Mouse (Mus musculus) liver, embryonic 13.5 days (tissue): Measurements from ENCODE around the gene Fam129a. TPM values are rescaled to one million over a fixed set of nuclear protein-coding genes. Genes with fewer than 3 reads are reported as not detected.
"Not testable (repeated sequence)": the region's sequence is repeated elsewhere in the genome, so short reads cannot be mapped to it uniquely, and the experiment has no call there.

Experiments
- ATAC-seq: fragments of 200-750 bp; cut with Nextera tagmentation; 2 replicates; pipeline ENCODE4 v1.8.0; 2017; ENCODE audit warnings: low read depth, mild to moderate bottlenecking, moderate number of reproducible peaks, moderate library complexity
- DNase-seq: peaks from one replicate; pipeline ENCODE4 v3.0.0; 2022
- H3K27ac ChIP-seq: fragments of 300-500 bp; sonication (generic); 2 replicates; pipeline ENCODE4 v1.5.1; 2015; ENCODE audit warnings: moderate library complexity, mild to moderate bottlenecking, inconsistent platforms
- H3K27me3 ChIP-seq: fragments of 300-500 bp; sonication (generic); 2 replicates; pipeline ENCODE4 v1.6.1; 2015; ENCODE audit warnings: mild to moderate bottlenecking, inconsistent platforms
- H3K36me3 ChIP-seq: fragments of 300-500 bp; sonication (generic); 2 replicates; pipeline ENCODE4 v1.6.1; 2015; ENCODE audit warnings: mild to moderate bottlenecking, inconsistent platforms
- H3K4me1 ChIP-seq: fragments of 300-500 bp; sonication (generic); replicated peaks from 2 replicates; pipeline ENCODE4 v1.6.1; 2015; ENCODE audit warnings: inconsistent platforms
- H3K4me2 ChIP-seq: fragments of 300-500 bp; sonication (generic); 2 replicates; pipeline ENCODE4 v1.6.1; 2015; ENCODE audit warnings: inconsistent platforms, mild to moderate bottlenecking, moderate library complexity
- H3K4me3 ChIP-seq: fragments of 300-500 bp; sonication (generic); replicated peaks from 2 replicates; pipeline ENCODE4 v1.5.1; 2015; ENCODE audit warnings: mild to moderate bottlenecking, inconsistent platforms
- H3K9ac ChIP-seq: fragments of 300-500 bp; sonication (generic); 2 replicates; pipeline ENCODE4 v1.6.1; 2015; ENCODE audit warnings: mild to moderate bottlenecking, inconsistent platforms
- H3K9me3 ChIP-seq: fragments of 300-500 bp; sonication (generic); replicated peaks from 2 replicates; pipeline ENCODE4 v1.6.1; 2016; ENCODE audit warnings: inconsistent platforms
- WGBS: fragments of 180-500 bp; shearing (Covaris S2); methylation state at CpG from one replicate; pipeline ENCODE4 v1.1.7; 2015; ENCODE audit not compliant: insufficient replicate concordance; 5-methylcytosine and 5-hydroxymethylcytosine counted together
- polyA plus RNA-seq: library from polyadenylated mRNA; unstranded; fragments of >200 nt; fragmentation: Nextera tagmentation; extraction: Ambion mirVana; gene quantifications from 2 replicates; pipeline ENCODE4 v1.2.1, GENCODE M21; 2015

Gene Fam129a
- polyA plus RNA-seq, 1 experiment from 2014 or later: 2.5 TPM

DNA sequence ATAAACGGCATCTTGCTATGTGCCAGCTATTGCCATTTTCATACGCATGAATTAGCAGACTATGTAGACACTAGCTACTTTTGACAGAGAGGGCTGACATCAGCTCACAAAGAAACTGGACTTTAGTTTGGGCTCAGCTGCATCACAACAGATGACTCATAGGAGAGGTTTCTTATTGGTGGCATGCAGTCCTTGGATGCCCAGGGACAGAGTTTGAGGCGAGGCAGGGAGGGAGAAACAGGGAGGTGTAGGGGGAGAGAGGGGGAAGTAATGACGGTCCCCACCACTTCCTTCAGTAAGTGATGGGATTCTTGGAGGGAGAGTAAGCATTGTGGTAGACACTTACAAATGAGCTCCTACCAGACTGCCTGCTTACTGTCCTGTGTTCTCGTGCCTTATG, 118.0 kb downstream of the Fam129a start:
- H3K4me3 ChIP-seq: no peak overlapping the region
- no peak overlapping the region for H3K9ac ChIP-seq
- H3K4me1 ChIP-seq: peaks cover 10% of the 10 kb centered on the region; the same call in 1 of the 2 replicates
- no peak overlapping the region for H3K27ac ChIP-seq
- H3K27me3 ChIP-seq: no peaks in the 10 kb centered on the region
- H3K9me3 ChIP-seq: no peaks in the 10 kb centered on the region
- DNase-seq (no peak), ATAC-seq (no peak)
- WGBS: 57% methylated on average over 5 of the region's 5 CpGs
- H3K36me3 ChIP-seq: no peaks in the 10 kb centered on the region
- H3K4me2 ChIP-seq: no peak overlapping the region

GRCm38 (mm10) chr1:151689561-151689960, 118.6 kb downstream of the Fam129a start:
- ATAC-seq: 0 out of 2 replicates have a peak, but pooled peaks have one; percentile 31
- Histone ChIP-seq H3K4me1 (peaks cover 10% of the 10 kb centered on the region; the same call in 1 of the 2 replicates), H3K9ac (no peak overlapping the region), H3K4me3 (no peak overlapping the region), H3K36me3 (no peaks in the 10 kb centered on the region), H3K4me2 (no peak overlapping the region), H3K9me3 (no peaks in the 10 kb centered on the region), H3K27me3 (no peaks in the 10 kb centered on the region), H3K27ac (no peak overlapping the region)
- no peak for DNase-seq
- 36% methylated on average over 8 of the region's 8 CpGs for WGBS

- Histone ChIP-seq H3K4me1 (peaks cover 10% of the 10 kb centered on the region; the same call in 1 of the 2 replicates), H3K4me3 (no peak overlapping the region), H3K4me2 (no peak overlapping the region), H3K27ac (no peak overlapping the region), H3K9ac (no peak overlapping the region), H3K9me3 (no peaks in the 10 kb centered on the region), H3K27me3 (no peaks in the 10 kb centered on the region), H3K36me3 (no peaks in the 10 kb centered on the region)
- ATAC-seq (no peak), DNase-seq (no peak)
- 64% methylated on average over 6 of the region's 6 CpGs for WGBS
Observed at GRCm38 (mm10) chr1:151690061-151690460, 119.1 kb downstream of the Fam129a start.

- no peaks in the 10 kb centered on the region for H3K9me3 ChIP-seq
- H3K4me1 ChIP-seq: peaks cover 8% of the 10 kb centered on the region; the same call in 1 of the 2 replicates
- H3K27ac ChIP-seq: no peak overlapping the region
- DNase-seq (no peak), ATAC-seq (no peak)
- no peak overlapping the region for H3K4me3 ChIP-seq
- H3K27me3 ChIP-seq: no peaks in the 10 kb centered on the region
- H3K36me3 ChIP-seq: no peaks in the 10 kb centered on the region
- 63% methylated on average over 7 of the region's 7 CpGs for WGBS
- H3K9ac ChIP-seq: no peak overlapping the region
- no peak overlapping the region for H3K4me2 ChIP-seq
Observed at GRCm38 (mm10) chr1:151690583-151691193, 119.7 kb downstream of the Fam129a start.

DNA sequence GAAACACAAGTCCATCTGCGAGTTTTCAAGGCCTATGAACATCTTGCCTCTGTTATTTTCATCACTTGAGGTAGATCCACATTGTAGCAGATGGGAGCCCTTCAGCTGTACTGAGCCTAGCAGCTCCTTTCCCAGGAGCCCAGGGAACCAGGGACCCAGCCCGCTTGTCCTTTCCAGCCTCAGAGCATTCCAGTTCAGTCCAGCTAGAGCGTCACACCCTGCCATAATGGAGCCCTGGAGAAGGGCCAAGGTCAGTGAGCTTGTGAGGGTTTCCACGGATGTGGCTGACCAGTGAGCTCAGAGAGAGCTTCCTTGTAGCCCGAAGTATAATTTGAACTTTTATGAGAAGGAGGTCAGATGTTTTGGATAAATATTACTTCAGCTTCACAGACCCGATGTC, 121.9 kb downstream of the Fam129a start:
- not testable (repeated sequence) for ATAC-seq, H3K4me3 ChIP-seq, H3K27ac ChIP-seq, H3K36me3 ChIP-seq, H3K9me3 ChIP-seq, H3K4me1 ChIP-seq, DNase-seq, H3K9ac ChIP-seq, H3K27me3 ChIP-seq, H3K4me2 ChIP-seq
- WGBS: 68% methylated on average over 6 of the region's 6 CpGs

DNA sequence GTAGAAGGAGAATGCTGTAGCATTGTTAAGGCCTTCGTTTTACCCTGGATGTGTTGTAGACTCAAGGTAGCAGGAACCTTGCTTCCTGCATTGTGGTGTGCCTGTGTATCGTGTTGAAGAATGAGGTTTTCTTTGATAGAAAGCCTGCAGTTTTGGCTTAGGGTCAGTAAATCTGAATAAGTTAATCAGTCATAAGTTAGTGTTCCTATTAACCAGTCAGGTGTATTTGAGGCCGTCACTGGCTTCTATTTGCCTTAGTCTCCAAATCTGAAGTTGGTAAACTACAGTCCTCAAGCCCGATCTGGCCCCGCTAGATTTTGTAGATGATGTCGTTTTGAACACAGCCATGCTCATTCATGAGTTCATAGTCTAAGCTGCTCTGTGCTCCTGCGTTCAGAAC, 125.8 kb downstream of the Fam129a start:
- H3K9ac ChIP-seq: no peak overlapping the region
- no peaks in the 10 kb centered on the region for H3K9me3 ChIP-seq
- ATAC-seq (no peak), DNase-seq (no peak)
- no peaks in the 10 kb centered on the region for H3K27me3 ChIP-seq
- H3K4me3 ChIP-seq: no peak overlapping the region
- no peaks in the 10 kb centered on the region for H3K36me3 ChIP-seq
- WGBS: 74% methylated on average over 7 of the region's 7 CpGs
- H3K4me2 ChIP-seq: no peak overlapping the region
- no peak overlapping the region for H3K27ac ChIP-seq
- H3K4me1 ChIP-seq: 0 out of 2 replicates have a peak, but pooled peaks cover 3% of the 10 kb centered on the region

DNA sequence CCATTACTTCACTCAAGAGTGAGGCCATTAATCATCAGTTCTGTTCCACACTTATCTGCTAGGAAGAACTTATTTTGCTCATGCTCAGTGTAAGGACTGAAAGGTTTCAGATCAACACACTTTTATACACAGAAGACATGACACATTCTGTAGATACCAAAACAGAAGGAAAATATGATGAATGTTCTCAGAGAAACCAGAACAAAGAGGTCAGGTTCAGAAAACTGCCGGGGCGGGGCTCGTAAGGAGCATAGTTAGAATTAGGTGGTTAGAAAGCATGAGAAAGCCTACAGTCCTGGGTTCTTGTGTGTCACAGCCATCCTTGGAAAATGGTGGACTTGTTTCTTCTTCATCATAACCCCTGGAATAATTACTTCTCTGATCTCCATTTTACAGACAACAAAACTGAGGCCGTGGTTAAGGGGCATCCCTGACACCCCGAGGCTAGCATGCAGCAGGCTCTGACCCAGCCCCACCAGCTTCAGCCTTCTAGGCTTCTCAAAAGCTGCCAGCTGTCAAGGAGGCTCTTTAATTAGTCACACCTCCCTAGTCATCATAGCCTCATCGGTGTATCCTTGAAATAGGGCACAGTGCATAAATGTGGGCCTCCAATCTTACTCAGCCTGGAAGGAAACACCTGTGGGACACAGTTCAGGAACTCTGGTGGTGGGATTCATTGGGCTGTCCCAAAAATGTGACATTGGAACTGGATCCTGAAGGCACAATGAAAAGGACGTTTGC, 127.1 kb downstream of the Fam129a start:
- no peaks in the 10 kb centered on the region for H3K9me3 ChIP-seq
- 0 out of 2 replicates have a peak, but pooled peaks cover 3% of the 10 kb centered on the region for H3K4me1 ChIP-seq
- no peak for DNase-seq
- no peaks in the 10 kb centered on the region for H3K36me3 ChIP-seq
- H3K4me2 ChIP-seq: no peak overlapping the region
- no peak overlapping the region for H3K9ac ChIP-seq
- no peak for ATAC-seq
- H3K4me3 ChIP-seq: no peak overlapping the region
- H3K27ac ChIP-seq: no peak overlapping the region
- WGBS: 65% methylated on average over 7 of the region's 7 CpGs
- H3K27me3 ChIP-seq: no peaks in the 10 kb centered on the region

- Histone ChIP-seq H3K4me2 (no peak overlapping the region), H3K4me3 (no peak overlapping the region), H3K9ac (no peak overlapping the region), H3K27ac (no peak overlapping the region), H3K36me3 (no peaks in the 10 kb centered on the region), H3K9me3 (no peaks in the 10 kb centered on the region), H3K27me3 (no peaks in the 10 kb centered on the region), H3K4me1 (0 out of 2 replicates have a peak, but pooled peaks cover 3% of the 10 kb centered on the region)
- 64% methylated on average over 7 of the region's 7 CpGs for WGBS
- DNase-seq (no peak), ATAC-seq (no peak)
Observed at GRCm38 (mm10) chr1:151699363-151699762, 128.4 kb downstream of the Fam129a start.

DNA sequence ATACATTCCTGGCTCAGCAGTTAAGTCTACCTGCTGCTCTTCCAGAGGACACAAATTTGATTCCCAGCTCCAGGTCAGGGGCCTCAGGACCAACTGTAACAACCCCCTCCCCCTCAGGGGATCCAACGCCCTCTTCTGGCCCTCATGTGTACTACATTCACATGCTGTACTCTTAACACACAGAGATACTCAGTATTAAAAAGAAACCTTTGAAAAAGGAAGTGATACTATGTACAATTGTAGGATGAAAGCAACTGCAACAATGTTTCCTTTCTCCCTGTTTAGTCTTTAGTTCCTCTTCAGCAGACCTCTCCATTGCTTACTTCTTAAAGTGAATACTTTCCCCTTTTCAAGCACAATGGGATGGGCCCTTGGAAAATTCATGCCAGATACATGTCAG, 131.8 kb downstream of the Fam129a start:
- H3K27ac ChIP-seq: no peak overlapping the region
- no peaks in the 10 kb centered on the region for H3K36me3 ChIP-seq
- WGBS: 3% methylated on average over 1 of the region's 1 CpGs
- no peaks in the 10 kb centered on the region for H3K9me3 ChIP-seq
- no peaks in the 10 kb centered on the region for H3K27me3 ChIP-seq
- no peak overlapping the region for H3K4me2 ChIP-seq
- peaks cover 3% of the 10 kb centered on the region; the same call in 1 of the 2 replicates for H3K4me1 ChIP-seq
- no peak for ATAC-seq
- DNase-seq: no peak
- no peak overlapping the region for H3K9ac ChIP-seq
- H3K4me3 ChIP-seq: no peak overlapping the region

DNA sequence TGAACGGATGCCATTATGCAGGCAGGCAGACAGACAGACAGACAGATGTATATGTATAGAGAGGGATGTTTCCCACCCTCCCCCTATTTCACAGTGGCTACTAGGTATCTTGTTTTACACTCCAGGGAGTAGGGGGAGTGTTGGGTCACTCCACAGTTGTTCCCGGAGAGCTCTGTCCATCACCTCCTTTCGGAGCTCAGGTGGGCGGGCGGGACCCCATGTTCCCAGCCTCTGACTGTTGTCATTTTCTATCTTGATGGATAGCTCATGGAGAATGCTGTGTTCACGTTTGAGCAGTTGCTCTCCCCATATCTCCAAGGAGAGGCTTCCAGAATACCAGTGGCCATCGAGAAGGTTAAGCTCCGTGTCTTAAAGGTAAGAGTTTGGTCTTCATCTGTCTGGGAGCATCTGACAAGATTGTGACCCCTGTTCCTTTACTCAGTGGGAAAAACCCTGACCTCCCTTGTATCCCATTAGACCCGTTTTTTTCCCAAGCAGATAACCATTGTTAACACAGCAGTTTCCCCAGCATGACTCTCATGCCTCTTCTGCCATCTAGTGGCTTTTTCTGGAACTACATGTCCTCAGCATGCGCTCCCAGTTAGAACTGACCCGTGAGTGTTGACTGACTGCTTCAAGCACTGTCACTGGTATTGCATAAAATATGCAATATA, 134.9 kb downstream of the Fam129a start:
- Histone ChIP-seq H3K9ac (no peak overlapping the region), H3K4me3 (no peak overlapping the region), H3K4me2 (no peak overlapping the region), H3K36me3 (no peaks in the 10 kb centered on the region), H3K27ac (no peak overlapping the region), H3K4me1 (peaks cover 9% of the 10 kb centered on the region), H3K27me3 (no peaks in the 10 kb centered on the region), H3K9me3 (no peaks in the 10 kb centered on the region)
- DNase-seq: peak; percentile 53
- WGBS: 36% methylated on average over 11 of the region's 11 CpGs
- peak; percentile 62; the same call in 1 of the 2 replicates for ATAC-seq

GRCm38 (mm10) chr1:151706397-151706752, 135.4 kb downstream of the Fam129a start:
- Histone ChIP-seq H3K27ac (no peak overlapping the region), H3K4me3 (no peak overlapping the region), H3K9ac (no peak overlapping the region), H3K4me2 (no peak overlapping the region), H3K36me3 (no peaks in the 10 kb centered on the region), H3K27me3 (no peaks in the 10 kb centered on the region), H3K4me1 (peaks cover 13% of the 10 kb centered on the region), H3K9me3 (no peaks in the 10 kb centered on the region)
- no peak for ATAC-seq
- DNase-seq: no peak
- WGBS: 68% methylated on average over 3 of the region's 3 CpGs
